Mouse (Mus musculus) bone marrow macrophage, adult 2 months (primary cell): ENCODE data around the gene Usp47. TPM values are rescaled to one million over a fixed set of nuclear protein-coding genes. Genes with fewer than 3 reads are reported as not detected.

ENCODE experiments used
- H3K27ac ChIP-seq: 2 replicates; pipeline ENCODE4 v1.5.1; 2012; ENCODE audit warnings: low read depth, low read length; ENCODE audit not compliant: insufficient read depth
- H3K4me1 ChIP-seq: 2 replicates; pipeline ENCODE4 v1.6.1; 2012; ENCODE audit warnings: low read length; ENCODE audit not compliant: control insufficient read depth, insufficient read depth
- H3K4me3 ChIP-seq: 2 replicates; pipeline ENCODE4 v1.5.1; 2012; ENCODE audit warnings: mild to moderate bottlenecking, low read length, moderate library complexity; ENCODE audit not compliant: insufficient read depth
- CTCF ChIP-seq: IDR thresholded peaks from 2 replicates; pipeline ENCODE4 v1.5.1; 2012; ENCODE audit warnings: low read depth, mild to moderate bottlenecking, low read length, moderate library complexity
- POLR2A ChIP-seq: IDR thresholded peaks from 2 replicates; pipeline ENCODE4 v1.6.1; 2012; ENCODE audit warnings: mild to moderate bottlenecking, low read depth, low read length, borderline replicate concordance
- polyA plus RNA-seq: library from polyadenylated mRNA; stranded (reverse); fragments of >200 nt; gene quantifications from 2 replicates; pipeline ENCODE4 v1.2.4, GENCODE M21; 2012; ENCODE audit not compliant: missing spikeins, insufficient read depth, insufficient read length

Usp47 gene
- polyA plus RNA-seq: 36.2 and 39.2 TPM in 2 replicates

GRCm38 (mm10) chr7:112023150-112023600, at the start of gene Usp47:
Gene Usp47, plus strand, starts transcription at chr7:112023504.
- H3K27ac ChIP-seq: peak within 1 kb of the TSS; percentile 78
- peak; percentile 93 for TF ChIP-seq POLR2A
- TF ChIP-seq CTCF: no peak; the same call in 1 of the 2 replicates
- peak within 1 kb of the TSS; percentile 100 for H3K4me3 ChIP-seq
- H3K4me1 ChIP-seq: peaks cover 20% of the 10 kb centered on the region

DNA sequence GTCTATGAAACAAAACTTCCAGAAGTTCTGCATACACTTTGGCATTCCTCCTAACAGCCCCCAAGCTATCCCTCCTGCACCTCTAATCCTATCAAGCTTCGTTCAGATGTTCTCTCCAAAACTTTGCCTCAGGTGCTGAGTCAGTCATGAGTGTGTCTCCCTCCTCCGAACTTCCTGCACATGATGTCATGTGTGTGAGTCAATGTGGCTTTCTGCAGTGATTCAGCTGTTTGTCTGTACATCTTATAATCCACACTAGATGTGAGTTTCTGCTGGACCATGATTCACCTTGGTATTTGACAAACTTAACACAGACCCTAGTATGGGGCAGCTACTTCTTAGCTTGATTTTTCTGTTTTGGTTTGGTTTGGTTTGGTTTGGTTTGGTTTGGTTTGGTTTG, 46.9 kb upstream of the Usp47 start:
- Histone ChIP-seq H3K4me1 (peaks cover 12% of the 10 kb centered on the region), H3K4me3 (no peak overlapping the region), H3K27ac (no peak overlapping the region)
- no peak for TF ChIP-seq CTCF
- no peak for TF ChIP-seq POLR2A

- Histone ChIP-seq H3K27ac (no peak overlapping the region), H3K4me1 (peaks cover 12% of the 10 kb centered on the region), H3K4me3 (no peak overlapping the region)
- TF ChIP-seq POLR2A: no peak
- no peak for TF ChIP-seq CTCF
Measured at GRCm38 (mm10) chr7:111977871-111978270, 45.4 kb upstream of the Usp47 start.

- Histone ChIP-seq H3K4me1 (peaks cover under 1% of the 10 kb centered on the region; the same call in 1 of the 2 replicates), H3K27ac (no peak overlapping the region), H3K4me3 (no peak overlapping the region)
- TF ChIP-seq CTCF: no peak
- TF ChIP-seq POLR2A: no peak
Measured at GRCm38 (mm10) chr7:111982296-111982695, 41.0 kb upstream of the Usp47 start.

- Histone ChIP-seq H3K4me1 (no peaks in the 10 kb centered on the region), H3K4me3 (no peak overlapping the region), H3K27ac (no peak overlapping the region)
- TF ChIP-seq CTCF: no peak
- no peak for TF ChIP-seq POLR2A
Measured at GRCm38 (mm10) chr7:111984530-111984929, 38.8 kb upstream of the Usp47 start.

DNA sequence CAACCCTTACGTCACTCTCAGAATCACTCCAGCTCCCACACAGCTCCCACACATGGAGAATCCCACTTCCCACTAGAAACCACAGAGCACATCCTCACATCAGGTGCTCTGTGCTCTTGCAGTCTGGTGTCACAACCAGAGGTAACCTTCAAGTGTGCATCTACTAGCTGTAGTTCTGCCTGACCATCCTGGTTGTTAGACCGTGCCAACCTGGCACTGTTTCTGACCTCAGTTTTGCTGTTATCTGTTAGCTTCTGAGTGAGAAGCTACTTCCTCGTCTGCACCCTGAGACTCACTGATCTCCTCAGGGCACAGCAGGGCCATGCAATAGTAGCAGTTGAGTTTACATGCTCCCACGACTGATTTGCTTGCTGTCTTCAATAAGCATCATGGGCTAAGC, 38.0 kb upstream of the Usp47 start:
- no peaks in the 10 kb centered on the region for H3K4me1 ChIP-seq
- TF ChIP-seq POLR2A: no peak
- TF ChIP-seq CTCF: no peak

GRCm38 (mm10) chr7:111986906-111987305, 36.4 kb upstream of the Usp47 start:
- H3K4me3 ChIP-seq: no peak overlapping the region
- H3K4me1 ChIP-seq: no peaks in the 10 kb centered on the region
- H3K27ac ChIP-seq: no peak overlapping the region
- TF ChIP-seq CTCF (no peak), POLR2A (no peak)

More for the DNA sequence above, 38.0 kb upstream of the Usp47 start:
- Histone ChIP-seq H3K4me3 (no peak overlapping the region), H3K27ac (no peak overlapping the region)

- peaks cover 26% of the 10 kb centered on the region for H3K4me1 ChIP-seq
- no peak overlapping the region for H3K4me3 ChIP-seq
- TF ChIP-seq POLR2A (no peak), CTCF (no peak)
- no peak overlapping the region for H3K27ac ChIP-seq
Measured at GRCm38 (mm10) chr7:111997441-111997840, 25.9 kb upstream of the Usp47 start.

DNA sequence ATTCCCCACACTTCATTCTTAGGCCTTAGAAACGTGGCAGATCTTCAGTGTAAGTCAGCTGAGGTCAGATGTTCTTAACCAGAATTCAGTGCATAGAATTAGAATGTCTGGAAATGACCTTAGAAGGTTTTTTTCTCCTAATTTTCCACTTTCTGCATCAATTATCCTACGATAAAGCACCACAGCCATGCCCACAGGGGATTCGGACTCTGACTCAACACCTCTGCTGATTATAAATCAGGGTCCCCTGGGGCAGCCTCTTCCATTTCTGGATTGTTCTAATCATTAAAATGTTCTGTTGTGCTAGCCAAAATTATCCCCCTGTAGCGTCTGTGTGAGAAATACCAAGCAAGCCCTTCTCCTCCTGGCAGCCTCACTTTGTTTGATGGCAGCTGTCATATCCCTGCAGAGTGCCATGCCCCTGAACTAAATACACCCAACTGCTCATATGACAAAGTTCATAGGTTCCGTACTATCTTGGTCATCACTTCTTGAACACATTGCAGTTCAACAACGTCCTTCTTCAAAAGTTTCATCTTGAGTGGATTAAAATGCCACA, 24.8 kb upstream of the Usp47 start:
- TF ChIP-seq POLR2A: no peak
- no peak for TF ChIP-seq CTCF
- no peak overlapping the region for H3K27ac ChIP-seq
- no peak overlapping the region for H3K4me3 ChIP-seq
- peaks cover 28% of the 10 kb centered on the region for H3K4me1 ChIP-seq

- Histone ChIP-seq H3K27ac (peak overlapping the region; percentile 76), H3K4me3 (no peak overlapping the region), H3K4me1 (peaks cover 30% of the 10 kb centered on the region)
- no peak for TF ChIP-seq CTCF
- TF ChIP-seq POLR2A: no peak
Measured at GRCm38 (mm10) chr7:111999376-111999775, 23.9 kb upstream of the Usp47 start.

DNA sequence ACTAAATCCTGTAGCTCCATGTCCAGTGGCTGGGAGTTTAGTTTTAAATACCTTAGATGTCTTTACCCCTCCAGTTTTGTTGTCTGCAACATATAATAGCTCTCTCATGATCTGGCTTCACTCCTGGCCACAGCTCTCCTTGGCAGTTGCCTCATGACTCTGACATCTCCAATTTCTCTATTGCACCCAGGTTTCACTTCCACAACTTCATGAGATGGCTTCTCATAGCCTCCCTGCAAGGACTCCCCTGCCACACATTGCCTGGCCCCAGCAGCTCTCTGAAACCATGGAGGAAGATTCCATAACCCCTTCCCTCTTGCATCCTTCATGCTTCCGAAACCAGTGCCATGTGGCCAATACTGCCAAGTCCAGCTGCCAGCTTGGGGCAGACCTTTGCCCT, 23.1 kb upstream of the Usp47 start:
- H3K27ac ChIP-seq: peak overlapping the region; percentile 76

More for the DNA sequence above, 23.1 kb upstream of the Usp47 start:
- Histone ChIP-seq H3K4me3 (no peak overlapping the region), H3K4me1 (peaks cover 30% of the 10 kb centered on the region)
- TF ChIP-seq POLR2A (no peak), CTCF (no peak)
